Mouse (Mus musculus): ENCODE results near the gene Hist1h3a.
"Not testable (repeated sequence)": the region's sequence is repeated elsewhere in the genome, so short reads cannot be mapped to it uniquely, and the experiment has no call there.

The Hist1h3a gene

DNA sequence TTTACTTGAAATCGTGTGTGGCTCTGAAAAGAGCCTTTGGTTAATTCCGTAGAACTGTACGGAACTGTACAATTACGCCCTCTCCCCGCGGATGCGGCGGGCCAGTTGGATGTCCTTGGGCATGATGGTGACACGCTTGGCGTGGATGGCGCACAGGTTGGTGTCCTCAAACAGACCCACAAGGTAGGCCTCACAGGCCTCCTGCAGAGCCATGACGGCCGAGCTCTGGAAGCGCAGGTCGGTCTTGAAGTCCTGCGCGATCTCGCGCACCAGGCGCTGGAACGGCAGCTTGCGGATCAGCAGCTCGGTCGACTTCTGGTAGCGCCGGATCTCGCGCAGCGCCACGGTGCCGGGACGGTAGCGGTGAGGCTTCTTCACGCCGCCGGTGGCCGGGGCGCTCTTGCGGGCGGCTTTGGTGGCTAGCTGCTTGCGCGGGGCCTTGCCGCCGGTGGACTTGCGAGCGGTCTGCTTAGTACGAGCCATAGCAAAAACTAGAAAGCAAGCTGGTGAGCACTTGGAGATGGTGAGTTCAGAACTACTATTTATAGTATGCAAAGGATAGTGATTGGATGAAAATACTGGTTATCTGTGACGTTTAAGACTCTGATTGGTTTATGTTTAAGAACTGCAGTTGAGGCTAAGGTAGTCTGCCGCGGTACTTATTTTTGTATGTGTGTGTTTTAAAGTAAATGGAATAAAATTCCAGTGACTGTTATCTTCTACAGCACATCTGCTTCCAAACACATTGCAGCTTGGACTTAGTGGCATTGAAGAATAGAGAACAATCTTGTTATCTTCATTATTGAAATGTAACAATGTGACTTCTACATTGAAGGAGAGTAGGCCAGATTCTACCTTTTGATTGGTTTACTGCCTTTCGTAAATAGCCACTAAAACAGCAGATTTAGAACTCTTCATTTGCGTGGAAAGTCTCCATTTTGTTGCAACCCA, at the start of gene Hist1h3a:
Gene Hist1h3a, minus strand, starts transcription at position 516 of the 951 bp plus-strand sequence.
- peak; percentile 59 to 63 for DNase-seq (ENCODE audit: low spot score in 2 of 2)

GRCm38 (mm10) chr13:23806422-23807052, 44.4 kb upstream of the Hist1h3a start, which contains the start of gene Slc17a2:
Slc17a2 (plus strand) TSS chr13:23806993.
- DNase-seq (ENCODE audit: low spot score in 2 of 2), result no peak

- DNase-seq (ENCODE audit: low spot score in 2 of 2), result no peak
These were observed 42.3 kb upstream of the Hist1h3a start for GRCm38 (mm10) chr13:23804532-23804931.

DNA sequence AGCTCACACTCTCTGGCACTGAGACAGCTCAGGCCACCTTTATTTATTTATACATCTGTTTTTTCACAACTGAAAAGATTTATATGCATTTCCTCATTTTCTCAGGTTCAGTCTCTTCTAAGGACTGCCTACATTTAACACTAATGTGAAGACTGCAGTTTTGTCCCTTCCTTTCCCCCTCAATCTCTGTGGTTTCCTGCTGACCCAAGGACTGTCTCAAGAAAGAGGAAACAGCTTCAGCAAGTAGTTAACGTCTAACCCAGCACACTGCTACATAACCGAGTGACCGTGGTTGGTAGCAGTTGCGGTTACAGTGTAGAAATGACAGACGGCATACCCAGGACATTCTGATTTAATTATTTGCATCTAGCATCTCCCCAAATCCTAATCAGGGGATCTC, 37.2 kb upstream of the Hist1h3a start:
- no peak for DNase-seq (ENCODE audit: low spot score in 2 of 2)

DNA sequence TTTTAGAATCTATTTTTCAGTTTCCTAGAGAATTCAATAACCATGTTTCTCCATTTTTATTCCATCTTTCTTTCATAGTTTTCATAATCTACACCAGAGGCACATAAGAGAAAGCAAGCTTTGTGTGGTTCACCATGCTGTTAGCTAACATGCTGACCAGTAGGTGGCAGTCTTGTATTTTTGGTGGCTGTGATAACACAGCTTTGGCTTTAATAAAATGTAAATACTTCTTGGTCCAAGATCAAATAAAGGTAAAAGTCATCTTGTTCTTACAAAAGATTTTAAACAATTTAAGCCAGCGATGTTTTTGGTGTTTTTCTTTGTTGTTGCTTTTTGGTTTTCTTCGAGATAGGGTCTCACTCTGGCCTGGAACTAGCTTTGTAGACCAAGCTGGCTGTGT, 30.3 kb upstream of the Hist1h3a start:
- DNase-seq (ENCODE audit: low spot score in 2 of 2), result peak; percentile 46 to 70

- no peak for DNase-seq (ENCODE audit: low spot score in 2 of 2)
These were observed 16.8 kb upstream of the Hist1h3a start for GRCm38 (mm10) chr13:23779025-23779424.

DNA sequence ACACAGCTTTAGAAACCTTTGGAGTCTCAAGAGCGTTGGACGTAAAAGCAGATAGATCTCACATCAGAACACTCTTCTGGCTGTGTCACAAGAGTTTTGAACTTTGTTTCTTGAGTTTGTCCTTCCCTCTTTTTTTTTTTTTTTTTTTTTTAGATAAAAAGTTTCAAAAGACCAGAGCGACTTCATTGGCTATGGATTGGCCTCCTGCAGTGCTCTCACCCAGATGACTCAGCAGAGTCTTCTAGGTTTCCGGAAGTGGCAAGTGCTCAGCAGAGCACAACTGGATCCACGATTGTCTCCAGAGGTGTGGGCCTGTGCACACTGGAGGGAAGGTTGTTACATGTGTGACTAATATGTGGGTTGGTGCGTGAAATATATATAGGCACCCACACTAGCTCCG, 16.2 kb upstream of the Hist1h3a start:
- DNase-seq (ENCODE audit: low spot score in 2 of 2), result no peak

- peak; percentile 36 to 39 for DNase-seq (ENCODE audit: low spot score in 2 of 2)
These were observed 10.6 kb upstream of the Hist1h3a start for GRCm38 (mm10) chr13:23772561-23773313.

DNA sequence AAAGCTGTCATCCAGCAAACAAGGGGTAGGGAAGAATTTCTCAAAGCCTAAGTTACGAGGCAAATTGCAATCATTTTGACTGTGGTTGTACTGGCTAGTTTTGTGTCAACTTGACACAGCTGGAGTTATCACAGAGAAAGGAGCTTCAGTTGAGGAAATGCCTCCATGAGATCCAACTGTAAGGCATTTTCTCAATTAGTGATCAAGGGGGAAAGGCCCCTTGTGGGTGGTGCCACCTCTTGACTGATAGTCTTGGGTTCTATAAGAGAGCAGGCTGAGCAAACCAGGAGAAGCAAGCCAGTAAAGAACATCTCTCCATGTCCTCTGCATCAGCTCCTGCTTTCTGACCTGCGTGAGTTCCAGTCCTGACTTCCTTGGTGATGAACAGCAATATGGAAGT, 7.4 kb upstream of the Hist1h3a start, which contains the start of gene Trim38:
Gene Trim38, plus strand, starts transcription at position 301 of the 400 bp plus-strand sequence.
- not testable (repeated sequence) for DNase-seq (ENCODE audit: low spot score in 2 of 2)

DNA sequence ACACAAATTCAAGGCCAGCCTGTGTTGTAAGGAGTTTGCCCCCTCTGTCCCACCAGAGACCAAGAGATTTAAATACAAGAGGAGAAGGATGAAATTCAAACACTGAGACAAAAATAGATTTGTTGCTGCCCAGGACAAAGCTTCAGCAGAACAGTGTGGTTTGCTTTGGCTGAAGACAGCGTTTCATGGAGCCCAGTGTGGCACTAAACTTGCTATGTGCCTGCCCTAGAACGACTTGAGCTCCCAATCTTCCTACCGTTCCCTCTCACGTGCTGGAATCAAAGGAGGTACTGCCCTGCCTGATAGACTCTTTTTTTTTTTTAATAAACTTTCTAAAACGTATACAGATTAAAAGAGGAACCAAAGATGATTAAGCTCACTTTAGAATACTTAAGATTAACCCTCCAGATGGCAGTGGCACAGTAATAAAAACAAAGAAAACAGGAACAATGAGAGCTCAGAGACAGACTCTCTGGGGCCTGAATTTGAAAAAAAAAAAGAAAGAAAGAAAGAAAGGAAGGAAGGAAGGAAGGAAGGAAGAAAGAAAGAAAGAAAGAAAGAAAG, 6.7 kb upstream of the Hist1h3a start:
- no peak for DNase-seq (ENCODE audit: low spot score in 2 of 2)

DNA sequence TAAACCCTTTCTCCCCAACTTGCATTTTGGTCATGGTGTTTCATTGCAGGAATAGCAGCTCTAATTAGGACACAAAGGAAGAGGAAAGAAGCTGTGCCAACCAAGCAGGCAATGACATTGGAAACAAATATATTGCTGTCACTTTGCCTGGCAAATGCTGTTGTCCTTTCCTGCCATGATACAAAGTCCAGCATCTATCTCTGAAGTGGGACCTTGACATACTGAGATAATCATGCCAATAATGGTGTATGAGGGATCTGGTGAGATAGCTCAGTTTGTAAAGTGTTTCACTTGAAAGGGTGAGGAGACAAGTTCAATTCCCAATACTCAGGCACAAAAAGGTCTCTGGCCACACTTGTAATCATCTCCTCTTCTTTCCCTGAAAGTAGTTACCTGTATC, 4.6 kb upstream of the Hist1h3a start:
- DNase-seq (ENCODE audit: low spot score in 2 of 2), result no peak

GRCm38 (mm10) chr13:23765172-23765513, 3.0 kb upstream of the Hist1h3a start:
- DNase-seq (ENCODE audit: low spot score in 2 of 2), result no peak

- DNase-seq (ENCODE audit: low spot score in 2 of 2), result no peak
These were observed 2.4 kb upstream of the Hist1h3a start for GRCm38 (mm10) chr13:23764324-23765171.

GRCm38 (mm10) chr13:23763586-23764323, 1.6 kb upstream of the Hist1h3a start, which contains the start of gene Hist1h1a:
Hist1h1a (plus strand) TSS chr13:23763666.
- DNase-seq (ENCODE audit: low spot score in 2 of 2), result peak; percentile 82 to 86

GRCm38 (mm10) chr13:23763242-23763585, 1.0 kb upstream of the Hist1h3a start:
- no peak for DNase-seq (ENCODE audit: low spot score in 2 of 2)

- peak; percentile 98 to 99 for DNase-seq (ENCODE audit: low spot score in 2 of 2)
These were observed 968 bp downstream of the Hist1h3a start, which contains the start of gene Hist1h4a for GRCm38 (mm10) chr13:23760972-23761864. Hist1h4a (minus strand) TSS chr13:23761230.

- DNase-seq (ENCODE audit: low spot score in 2 of 2), result no peak
These were observed 1.8 kb downstream of the Hist1h3a start for GRCm38 (mm10) chr13:23760240-23760971.

GRCm38 (mm10) chr13:23759916-23760239, 2.3 kb downstream of the Hist1h3a start:
- DNase-seq (ENCODE audit: low spot score in 2 of 2), result no peak

Data from right cerebral cortex, adult 2 months (tissue).